Mouse (Mus musculus): ENCODE data around the gene Arhgef1. TPM values are rescaled to one million over a fixed set of nuclear protein-coding genes. Genes with fewer than 3 reads are reported as not detected.

Gene Arhgef1
- total and polyA plus RNA-seq, 2 experiments from 2014 or later, result 28.2 to 37.0 TPM

- TF ChIP-seq CTCF (IDR thresholded peaks at IDR 0.05; ENCODE audit: low read depth) (no peak), EP300 (IDR thresholded peaks at IDR 0.05; ENCODE audit: low read depth) (no peak)
- Histone ChIP-seq H3K36me3 (replicated peaks; ENCODE audit: control insufficient read depth, insufficient read depth, low read length) (no peaks in the 10 kb centered on the region), H3K4me2 (ENCODE audit: low read depth, low read length) (no peak within 1 kb of the TSS), H3K9ac (replicated peaks; ENCODE audit: low read depth, low read length) (no peak within 1 kb of the TSS), H3K27me3 (ENCODE audit: control insufficient read depth, insufficient read depth, low read length) (no peaks in the 10 kb centered on the region), H3K4me3 (ENCODE audit: low read depth, low read length) (no peak within 1 kb of the TSS), H3K9me3 (replicated peaks; ENCODE audit: control insufficient read depth, low read length) (no peaks in the 10 kb centered on the region), H3K4me1 (ENCODE audit: control insufficient read depth, insufficient read depth) (no peaks in the 10 kb centered on the region), H3K27ac (ENCODE audit: low read depth) (no peak within 1 kb of the TSS)
- DNase-seq (ENCODE audit: low spot score) (no peak), ATAC-seq (ENCODE audit: insufficient read depth, low read depth) (no peak)
- 84% methylated on average over 7 of the region's 7 CpGs for WGBS
These were observed 40.8 kb upstream of the Arhgef1 start, which contains the start of gene Gm9844 for GRCm38 (mm10) chr7:24861913-24862312. Gene Gm9844, plus strand, starts transcription at chr7:24862213.

GRCm38 (mm10) chr7:24862853-24863252, 39.9 kb upstream of the Arhgef1 start:
- no peak overlapping the region for H3K9ac ChIP-seq (replicated peaks; ENCODE audit: low read depth, low read length)
- no peak for ATAC-seq (ENCODE audit: insufficient read depth, low read depth)
- 71% methylated on average over 4 of the region's 4 CpGs for WGBS

GRCm38 (mm10) chr7:24864156-24864555, 38.6 kb upstream of the Arhgef1 start:
- TF ChIP-seq CTCF (IDR thresholded peaks at IDR 0.05; ENCODE audit: low read depth), result no peak
- TF ChIP-seq EP300 (IDR thresholded peaks at IDR 0.05; ENCODE audit: low read depth), result no peak
- H3K4me1 ChIP-seq (ENCODE audit: control insufficient read depth, insufficient read depth), result no peaks in the 10 kb centered on the region

More at GRCm38 (mm10) chr7:24862853-24863252, 39.9 kb upstream of the Arhgef1 start:
- no peaks in the 10 kb centered on the region for H3K36me3 ChIP-seq (replicated peaks; ENCODE audit: control insufficient read depth, insufficient read depth, low read length)
- H3K4me2 ChIP-seq (ENCODE audit: low read depth, low read length), result no peak overlapping the region
- no peak overlapping the region for H3K4me3 ChIP-seq (ENCODE audit: low read depth, low read length)
- DNase-seq (ENCODE audit: low spot score), result no peak
- no peaks in the 10 kb centered on the region for H3K9me3 ChIP-seq (replicated peaks; ENCODE audit: control insufficient read depth, low read length)
- no peaks in the 10 kb centered on the region for H3K4me1 ChIP-seq (ENCODE audit: control insufficient read depth, insufficient read depth)
- H3K27me3 ChIP-seq (ENCODE audit: control insufficient read depth, insufficient read depth, low read length), result no peaks in the 10 kb centered on the region
- TF ChIP-seq EP300 (IDR thresholded peaks at IDR 0.05; ENCODE audit: low read depth) (no peak), CTCF (IDR thresholded peaks at IDR 0.05; ENCODE audit: low read depth) (no peak)
- no peak overlapping the region for H3K27ac ChIP-seq (ENCODE audit: low read depth)

DNA sequence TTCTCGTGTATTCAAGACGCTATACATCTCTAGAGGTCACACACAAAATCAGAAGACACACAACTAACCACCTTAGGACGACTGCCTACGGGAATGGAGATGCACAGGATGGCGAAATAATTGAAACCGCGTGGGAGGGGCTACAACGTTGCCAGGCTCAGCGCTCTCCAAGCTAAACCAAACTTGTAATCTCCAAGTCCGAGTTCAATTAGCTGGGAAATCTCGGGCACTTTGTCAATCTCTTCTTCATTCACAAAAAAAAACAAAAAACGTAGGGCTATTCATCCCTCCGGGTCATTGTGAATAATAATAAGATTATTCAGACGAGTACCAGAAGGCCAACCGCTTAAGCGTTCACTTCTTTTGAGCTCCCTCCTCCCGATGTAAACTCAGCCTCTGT, 33.6 kb upstream of the Arhgef1 start:
- 57% methylated on average over 17 of the region's 17 CpGs for WGBS
- peaks cover 13% of the 10 kb centered on the region; the same call in 1 of the 2 replicates for H3K27me3 ChIP-seq (ENCODE audit: control insufficient read depth, insufficient read depth, low read length)
- TF ChIP-seq CTCF (IDR thresholded peaks at IDR 0.05; ENCODE audit: low read depth) (no peak), EP300 (IDR thresholded peaks at IDR 0.05; ENCODE audit: low read depth) (no peak)
- H3K36me3 ChIP-seq (replicated peaks; ENCODE audit: control insufficient read depth, insufficient read depth, low read length), result no peaks in the 10 kb centered on the region
- no peaks in the 10 kb centered on the region for H3K4me1 ChIP-seq (ENCODE audit: control insufficient read depth, insufficient read depth)
- ATAC-seq (ENCODE audit: insufficient read depth, low read depth) (no peak), DNase-seq (ENCODE audit: low spot score) (no peak)
- H3K9ac ChIP-seq (replicated peaks; ENCODE audit: low read depth, low read length), result no peak overlapping the region
- no peak overlapping the region for H3K4me2 ChIP-seq (ENCODE audit: low read depth, low read length)
- H3K4me3 ChIP-seq (ENCODE audit: low read depth, low read length), result no peak overlapping the region
- H3K9me3 ChIP-seq (replicated peaks; ENCODE audit: control insufficient read depth, low read length), result no peaks in the 10 kb centered on the region
- no peak overlapping the region for H3K27ac ChIP-seq (ENCODE audit: low read depth)

More at GRCm38 (mm10) chr7:24864156-24864555, 38.6 kb upstream of the Arhgef1 start:
- Histone ChIP-seq H3K4me2 (ENCODE audit: low read depth, low read length) (no peak overlapping the region), H3K36me3 (replicated peaks; ENCODE audit: control insufficient read depth, insufficient read depth, low read length) (no peaks in the 10 kb centered on the region), H3K9ac (replicated peaks; ENCODE audit: low read depth, low read length) (no peak overlapping the region), H3K27me3 (ENCODE audit: control insufficient read depth, insufficient read depth, low read length) (0 out of 2 replicates have a peak, but pooled peaks cover under 1% of the 10 kb centered on the region), H3K9me3 (replicated peaks; ENCODE audit: control insufficient read depth, low read length) (no peaks in the 10 kb centered on the region), H3K27ac (ENCODE audit: low read depth) (no peak overlapping the region), H3K4me3 (ENCODE audit: low read depth, low read length) (no peak overlapping the region)
- DNase-seq (ENCODE audit: low spot score) (no peak), ATAC-seq (ENCODE audit: insufficient read depth, low read depth) (no peak)
- 27% methylated on average over 6 of the region's 6 CpGs for WGBS

DNA sequence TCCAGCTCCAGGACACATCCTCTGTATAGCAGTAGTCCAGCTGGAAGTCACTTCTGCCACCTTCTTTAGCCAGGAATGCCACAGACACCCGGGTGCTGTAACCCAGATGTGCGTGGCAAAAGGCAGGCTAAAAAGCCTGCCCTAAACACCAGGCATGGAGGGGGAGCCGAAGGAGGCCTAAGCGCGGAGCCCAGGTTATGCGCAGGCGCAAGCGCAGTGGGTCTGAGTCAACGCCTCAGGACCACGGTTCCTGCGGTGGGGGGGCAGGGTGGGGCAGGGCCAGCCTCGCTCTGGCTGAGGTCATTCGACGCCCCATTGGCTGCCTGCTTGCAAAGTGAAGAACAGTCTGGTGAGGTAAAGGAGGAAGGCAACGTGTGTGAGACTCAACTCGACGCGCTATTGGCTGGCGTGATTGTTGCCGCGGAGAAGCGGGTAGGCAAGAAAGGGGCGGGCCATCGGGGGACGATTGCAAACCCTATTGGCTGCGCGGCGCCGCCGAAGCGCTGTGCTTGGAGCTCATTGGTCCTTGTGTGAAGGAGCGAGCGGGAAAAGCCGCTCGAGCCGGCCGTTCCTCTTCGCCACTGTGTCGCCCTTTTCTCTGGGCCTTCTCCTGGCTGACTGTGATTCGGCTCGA, 33.1 kb upstream of the Arhgef1 start, which contains the start of the genes Lypd4 and Dmrtc2:
Lypd4 (minus strand) TSS at position 410 of the 634 bp plus-strand sequence.
Dmrtc2 (plus strand) TSS at position 526 of the 634 bp plus-strand sequence.
- 45% methylated on average over 41 of the region's 41 CpGs for WGBS
- Histone ChIP-seq H3K4me3 (ENCODE audit: low read depth, low read length) (no peak within 1 kb of the TSS), H3K27ac (ENCODE audit: low read depth) (no peak within 1 kb of the TSS), H3K9ac (replicated peaks; ENCODE audit: low read depth, low read length) (no peak within 1 kb of the TSS), H3K9me3 (replicated peaks; ENCODE audit: control insufficient read depth, low read length) (no peaks in the 10 kb centered on the region), H3K4me2 (ENCODE audit: low read depth, low read length) (no peak within 1 kb of the TSS), H3K27me3 (ENCODE audit: control insufficient read depth, insufficient read depth, low read length) (peaks cover 13% of the 10 kb centered on the region; the same call in 1 of the 2 replicates), H3K36me3 (replicated peaks; ENCODE audit: control insufficient read depth, insufficient read depth, low read length) (no peaks in the 10 kb centered on the region), H3K4me1 (ENCODE audit: control insufficient read depth, insufficient read depth) (no peaks in the 10 kb centered on the region)
- ATAC-seq (ENCODE audit: insufficient read depth, low read depth) (no peak), DNase-seq (ENCODE audit: low spot score) (no peak)
- TF ChIP-seq EP300 (IDR thresholded peaks at IDR 0.05; ENCODE audit: low read depth) (no peak), CTCF (IDR thresholded peaks at IDR 0.05; ENCODE audit: low read depth) (no peak)

All from heart, postnatal 0 days (tissue).